Mouse (Mus musculus): ENCODE results near the gene Serhl.

DNA sequence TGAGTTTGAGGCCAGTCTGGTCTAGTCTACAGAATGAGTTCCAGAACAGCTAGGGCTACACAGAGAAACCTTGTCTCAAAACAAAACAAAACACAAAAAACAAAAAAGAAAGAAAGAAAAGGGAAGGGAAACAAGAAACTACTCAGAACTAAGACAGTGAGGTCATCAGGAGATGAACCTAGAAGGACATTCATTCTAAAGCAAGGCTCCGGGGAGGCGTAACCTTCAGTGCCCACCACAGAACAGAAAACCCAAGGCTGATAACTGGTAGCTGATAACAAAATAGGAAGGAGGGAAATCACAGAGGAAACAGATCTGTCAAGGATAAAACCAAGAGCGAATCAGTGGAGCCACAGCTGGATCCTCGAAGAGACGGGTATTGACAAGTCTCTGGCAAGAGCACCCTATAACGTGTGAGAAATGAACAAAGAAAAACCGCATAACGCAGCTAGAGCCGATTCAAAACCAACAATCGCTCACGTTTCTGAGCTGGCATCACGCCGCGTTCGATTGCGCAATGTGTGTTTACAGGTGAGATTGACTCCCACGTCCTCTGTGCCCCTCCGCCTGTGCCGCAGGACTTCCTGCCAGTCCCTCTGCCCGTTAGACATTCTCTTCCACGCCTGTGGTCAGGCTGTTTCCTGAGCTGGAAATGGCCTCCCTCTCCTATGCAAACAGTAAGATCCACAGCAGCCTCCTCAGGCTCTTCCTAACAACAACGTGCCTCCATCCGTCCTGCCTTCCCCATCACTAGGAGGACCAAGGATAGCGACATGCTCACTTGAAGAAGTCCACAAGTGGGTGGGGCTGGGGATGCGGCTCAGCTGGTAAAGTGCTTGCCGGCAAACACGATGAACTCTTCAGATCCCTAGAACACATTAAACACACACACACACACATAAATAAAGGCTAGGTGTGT lies 13.4 kb upstream of the Serhl start:
- TF ChIP-seq POLR2A (IDR thresholded peaks at IDR 0.05; ENCODE audit: extremely low read depth, insufficient read depth, low read length) = no peak
- no peak for TF ChIP-seq CTCF (IDR thresholded peaks at IDR 0.05; ENCODE audit: extremely low read depth, insufficient read depth, low read length)

Data from cortical plate, adult 2 months (tissue).